Mouse (Mus musculus): ENCODE measurements at regions not wholly inside any gene's neighbourhood (a gene's known extent, or its start where the extent isn't known, plus 50 kb on each side); places are given as distances from the start of the nearest gene placed in this dataset.

DNA sequence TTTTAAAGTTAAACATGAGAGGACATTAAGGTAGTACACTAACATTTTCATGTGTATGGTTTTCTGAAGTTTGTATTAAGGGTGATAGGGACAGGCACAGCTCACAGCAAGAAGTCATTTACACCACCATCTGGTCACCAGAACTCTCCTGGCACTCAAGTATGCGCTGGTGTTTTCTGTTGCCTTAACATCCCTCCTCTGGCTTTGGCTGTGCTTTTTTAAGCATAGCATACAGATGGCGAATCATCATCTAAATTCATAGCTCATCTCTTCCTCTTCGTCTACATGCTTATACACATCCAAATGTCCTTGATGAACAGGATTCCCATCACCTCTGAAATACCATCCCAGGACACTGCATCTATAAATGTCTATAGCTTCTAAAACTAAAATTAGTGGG, 148.7 kb downstream of the Fam198b start:
- no peak for TF ChIP-seq GATA1 (IDR thresholded peaks at IDR 0.05; ENCODE audit: borderline replicate concordance, low read length)
- TF ChIP-seq CTCF (IDR thresholded peaks at IDR 0.05; ENCODE audit: low read depth, low read length): no peak
- TF ChIP-seq TAL1 (conservative IDR thresholded peaks at IDR 0.05; ENCODE audit: low read depth, low read length): no peak

All from G1E (cell line).